Mouse (Mus musculus) myocyte (in vitro differentiated cells): ENCODE results near the gene Gm43720.

Source experiments
- CEBPB ChIP-seq: IDR thresholded peaks from 2 replicates; pipeline ENCODE4 v1.6.1; 2011; ENCODE audit warnings: mild to moderate bottlenecking, moderate library complexity; ENCODE audit not compliant: poor library complexity, insufficient read depth, severe bottlenecking
- E2F4 ChIP-seq: IDR thresholded peaks from one replicate; pipeline ENCODE4 v1.6.1; 2011; ENCODE audit warnings: mild to moderate bottlenecking, control low read depth, moderate library complexity; ENCODE audit not compliant: insufficient read depth
- MAX ChIP-seq: IDR thresholded peaks from one replicate; pipeline ENCODE4 v1.6.1; 2011; ENCODE audit warnings: low read depth, mild to moderate bottlenecking, control low read depth
- MYOD1 ChIP-seq, 3 experiments: IDR thresholded peaks; one replicate each; pipeline ENCODE4 v1.6.1; 2011; ENCODE audit warnings: control low read depth in 2 of 3, low read depth in 2 of 3, mild to moderate bottlenecking in 2 of 3, moderate library complexity in 1 of 3; ENCODE audit not compliant: insufficient read length in 2 of 3, control insufficient read depth in 1 of 3
- MYOG ChIP-seq, 3 experiments: IDR thresholded peaks; one replicate each; pipeline ENCODE4 v1.6.1; 2011; ENCODE audit warnings: control low read depth in 2 of 3, low read depth in 2 of 3, mild to moderate bottlenecking in 2 of 3; ENCODE audit not compliant: insufficient read length in 2 of 3, control insufficient read depth in 1 of 3, insufficient read depth in 1 of 3
- POLR2A ChIP-seq: IDR thresholded peaks from one replicate; pipeline ENCODE4 v1.6.1; 2011; ENCODE audit warnings: low read depth, mild to moderate bottlenecking, control low read depth, moderate library complexity; ENCODE audit not compliant: insufficient read length
- POLR2AphosphoS2 ChIP-seq: IDR thresholded peaks from one replicate; pipeline ENCODE4 v1.6.1; 2011; ENCODE audit warnings: low read depth, control low read depth; ENCODE audit not compliant: insufficient read length
- REST ChIP-seq: IDR thresholded peaks from one replicate; pipeline ENCODE4 v1.6.1; 2011; ENCODE audit warnings: mild to moderate bottlenecking, control low read depth, moderate library complexity; ENCODE audit not compliant: insufficient read depth, insufficient read length
- SRF ChIP-seq: IDR thresholded peaks from one replicate; pipeline ENCODE4 v1.6.1; 2011; ENCODE audit warnings: low read depth; ENCODE audit not compliant: control insufficient read depth, insufficient read length
- TCF12 ChIP-seq: IDR thresholded peaks from one replicate; pipeline ENCODE4 v1.6.1; 2011; ENCODE audit warnings: mild to moderate bottlenecking, control low read depth; ENCODE audit not compliant: poor library complexity, insufficient read depth, severe bottlenecking
- TCF3 ChIP-seq: IDR thresholded peaks from one replicate; pipeline ENCODE4 v1.6.1; 2011; ENCODE audit warnings: low read depth, control low read depth; ENCODE audit not compliant: insufficient read length
- USF1 ChIP-seq: IDR thresholded peaks from one replicate; pipeline ENCODE4 v1.6.1; 2011; ENCODE audit warnings: low read depth, mild to moderate bottlenecking, control low read depth, moderate library complexity

- TF ChIP-seq POLR2A (no peak), E2F4 (no peak), USF1 (no peak), TCF12 (no peak), CEBPB (no peak), POLR2AphosphoS2 (no peak), MAX (no peak), TCF3 (no peak), MYOG (IDR thresholded peaks at IDR 0.05; ENCODE audit: control insufficient read depth in 1 of 3, insufficient read depth in 1 of 3, insufficient read length in 2 of 3, low read depth in 2 of 3) (no peak), MYOD1 (IDR thresholded peaks at IDR 0.05; ENCODE audit: control insufficient read depth in 1 of 3, insufficient read length in 2 of 3, low read depth in 2 of 3) (no peak), REST (no peak), SRF (no peak)
Measured at GRCm38 (mm10) chr5:138223287-138223686, 56.5 kb downstream of the Gm43720 start.
